Mouse (Mus musculus): ENCODE data around the gene Vwa2. TPM values are rescaled to one million over a fixed set of nuclear protein-coding genes. Genes with fewer than 3 reads are reported as not detected.

Vwa2 gene
- polyA plus RNA-seq, 1 experiment: 0.42 TPM

- no peak overlapping the region for H3K27ac ChIP-seq (ENCODE audit: control insufficient read depth, insufficient read depth, low read depth, low read length)
- TF ChIP-seq POLR2A (IDR thresholded peaks at IDR 0.05; ENCODE audit: control insufficient read depth, low read depth, low read length): no peak
- no peak for TF ChIP-seq CTCF (IDR thresholded peaks at IDR 0.05; ENCODE audit: control insufficient read depth, insufficient read depth, insufficient replicate concordance, low read depth, low read length)
- no peaks in the 10 kb centered on the region for H3K27me3 ChIP-seq (ENCODE audit: control insufficient read depth, insufficient read depth, low read length)
- peaks cover 5% of the 10 kb centered on the region for H3K4me1 ChIP-seq (ENCODE audit: control insufficient read depth, insufficient read depth, low read length)
- no peak overlapping the region for H3K4me3 ChIP-seq (ENCODE audit: control insufficient read depth, low read depth, low read length)
- H3K36me3 ChIP-seq (ENCODE audit: control insufficient read depth, insufficient read depth, low read length): no peaks in the 10 kb centered on the region
These were observed 46.2 kb downstream of the Vwa2 start for GRCm38 (mm10) chr19:56920232-56920631.

- Histone ChIP-seq H3K27me3 (ENCODE audit: control insufficient read depth, insufficient read depth, low read length) (no peaks in the 10 kb centered on the region), H3K36me3 (ENCODE audit: control insufficient read depth, insufficient read depth, low read length) (no peaks in the 10 kb centered on the region), H3K4me3 (ENCODE audit: control insufficient read depth, low read depth, low read length) (no peak overlapping the region), H3K27ac (ENCODE audit: control insufficient read depth, insufficient read depth, low read depth, low read length) (no peak overlapping the region), H3K4me1 (ENCODE audit: control insufficient read depth, insufficient read depth, low read length) (peaks cover under 1% of the 10 kb centered on the region)
- TF ChIP-seq CTCF (IDR thresholded peaks at IDR 0.05; ENCODE audit: control insufficient read depth, insufficient read depth, insufficient replicate concordance, low read depth, low read length) (no peak), POLR2A (IDR thresholded peaks at IDR 0.05; ENCODE audit: control insufficient read depth, low read depth, low read length) (no peak)
These were observed 47.7 kb downstream of the Vwa2 start for GRCm38 (mm10) chr19:56921744-56922143.

- H3K36me3 ChIP-seq (ENCODE audit: control insufficient read depth, insufficient read depth, low read length): no peaks in the 10 kb centered on the region
- no peak overlapping the region for H3K27ac ChIP-seq (ENCODE audit: control insufficient read depth, insufficient read depth, low read depth, low read length)
- TF ChIP-seq CTCF (IDR thresholded peaks at IDR 0.05; ENCODE audit: control insufficient read depth, insufficient read depth, insufficient replicate concordance, low read depth, low read length) (no peak), POLR2A (IDR thresholded peaks at IDR 0.05; ENCODE audit: control insufficient read depth, low read depth, low read length) (0 out of 2 replicates have a peak, but pooled peaks have one; percentile 13)
- H3K27me3 ChIP-seq (ENCODE audit: control insufficient read depth, insufficient read depth, low read length): no peaks in the 10 kb centered on the region
- no peak overlapping the region for H3K4me3 ChIP-seq (ENCODE audit: control insufficient read depth, low read depth, low read length)
- no peaks in the 10 kb centered on the region for H3K4me1 ChIP-seq (ENCODE audit: control insufficient read depth, insufficient read depth, low read length)
These were observed 55.3 kb downstream of the Vwa2 start for GRCm38 (mm10) chr19:56929392-56929791.

DNA sequence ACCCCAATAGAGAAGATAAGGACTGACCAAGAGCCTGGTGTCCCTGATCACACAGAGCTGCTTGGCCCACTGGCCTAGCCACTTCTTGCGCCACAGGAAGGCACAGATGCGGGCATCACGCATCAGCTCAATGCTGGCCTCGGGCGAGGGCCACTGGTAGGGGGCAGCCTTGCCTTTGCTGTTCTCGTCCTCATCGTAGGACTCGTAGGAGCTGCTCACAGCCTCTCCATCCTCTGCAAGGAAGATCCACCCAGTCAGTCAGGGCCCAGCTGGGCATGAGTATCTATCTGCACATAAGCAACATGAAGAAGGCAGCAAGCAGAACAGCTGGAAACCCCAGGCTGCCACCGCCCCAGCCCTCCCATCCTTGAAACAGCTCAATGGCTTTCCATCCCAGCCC, 56.0 kb downstream of the Vwa2 start:
- no peak for TF ChIP-seq POLR2A (IDR thresholded peaks at IDR 0.05; ENCODE audit: control insufficient read depth, low read depth, low read length)
- TF ChIP-seq CTCF (IDR thresholded peaks at IDR 0.05; ENCODE audit: control insufficient read depth, insufficient read depth, insufficient replicate concordance, low read depth, low read length): no peak
- H3K27ac ChIP-seq (ENCODE audit: control insufficient read depth, insufficient read depth, low read depth, low read length): no peak overlapping the region
- H3K4me1 ChIP-seq (ENCODE audit: control insufficient read depth, insufficient read depth, low read length): no peaks in the 10 kb centered on the region
- no peaks in the 10 kb centered on the region for H3K27me3 ChIP-seq (ENCODE audit: control insufficient read depth, insufficient read depth, low read length)
- no peaks in the 10 kb centered on the region for H3K36me3 ChIP-seq (ENCODE audit: control insufficient read depth, insufficient read depth, low read length)
- no peak overlapping the region for H3K4me3 ChIP-seq (ENCODE audit: control insufficient read depth, low read depth, low read length)

GRCm38 (mm10) chr19:56933800-56934199, 59.8 kb downstream of the Vwa2 start:
- H3K36me3 ChIP-seq (ENCODE audit: control insufficient read depth, insufficient read depth, low read length): no peaks in the 10 kb centered on the region
- H3K27ac ChIP-seq (ENCODE audit: control insufficient read depth, insufficient read depth, low read depth, low read length): no peak overlapping the region
- H3K27me3 ChIP-seq (ENCODE audit: control insufficient read depth, insufficient read depth, low read length): no peaks in the 10 kb centered on the region
- TF ChIP-seq POLR2A (IDR thresholded peaks at IDR 0.05; ENCODE audit: control insufficient read depth, low read depth, low read length) (no peak), CTCF (IDR thresholded peaks at IDR 0.05; ENCODE audit: control insufficient read depth, insufficient read depth, insufficient replicate concordance, low read depth, low read length) (no peak)
- no peaks in the 10 kb centered on the region for H3K4me1 ChIP-seq (ENCODE audit: control insufficient read depth, insufficient read depth, low read length)
- no peak overlapping the region for H3K4me3 ChIP-seq (ENCODE audit: control insufficient read depth, low read depth, low read length)

DNA sequence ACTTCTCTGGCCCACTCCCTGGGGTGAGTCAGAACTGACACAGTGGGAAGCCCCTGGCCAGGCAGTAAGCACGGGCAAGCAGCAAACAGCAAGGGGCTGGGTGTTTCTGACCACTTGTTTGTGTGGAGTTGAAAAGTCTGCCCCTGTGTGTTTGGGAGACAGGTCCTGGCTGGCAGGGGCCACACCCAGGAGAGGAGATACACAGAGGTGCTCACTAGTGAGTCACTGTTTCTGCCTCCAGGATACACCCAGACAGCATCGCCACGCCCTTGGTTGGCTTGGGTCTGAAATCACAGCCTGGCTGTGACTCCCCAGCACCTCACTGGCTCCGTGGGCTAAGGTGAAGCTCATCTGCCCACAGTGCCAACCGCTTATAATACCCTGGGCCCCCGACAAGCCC, 61.1 kb downstream of the Vwa2 start:
- no peak for TF ChIP-seq CTCF (IDR thresholded peaks at IDR 0.05; ENCODE audit: control insufficient read depth, insufficient read depth, insufficient replicate concordance, low read depth, low read length)
- no peak for TF ChIP-seq POLR2A (IDR thresholded peaks at IDR 0.05; ENCODE audit: control insufficient read depth, low read depth, low read length)
- Histone ChIP-seq H3K27ac (ENCODE audit: control insufficient read depth, insufficient read depth, low read depth, low read length) (no peak overlapping the region), H3K4me1 (ENCODE audit: control insufficient read depth, insufficient read depth, low read length) (no peaks in the 10 kb centered on the region), H3K4me3 (ENCODE audit: control insufficient read depth, low read depth, low read length) (no peak overlapping the region), H3K36me3 (ENCODE audit: control insufficient read depth, insufficient read depth, low read length) (no peaks in the 10 kb centered on the region), H3K27me3 (ENCODE audit: control insufficient read depth, insufficient read depth, low read length) (no peaks in the 10 kb centered on the region)

DNA sequence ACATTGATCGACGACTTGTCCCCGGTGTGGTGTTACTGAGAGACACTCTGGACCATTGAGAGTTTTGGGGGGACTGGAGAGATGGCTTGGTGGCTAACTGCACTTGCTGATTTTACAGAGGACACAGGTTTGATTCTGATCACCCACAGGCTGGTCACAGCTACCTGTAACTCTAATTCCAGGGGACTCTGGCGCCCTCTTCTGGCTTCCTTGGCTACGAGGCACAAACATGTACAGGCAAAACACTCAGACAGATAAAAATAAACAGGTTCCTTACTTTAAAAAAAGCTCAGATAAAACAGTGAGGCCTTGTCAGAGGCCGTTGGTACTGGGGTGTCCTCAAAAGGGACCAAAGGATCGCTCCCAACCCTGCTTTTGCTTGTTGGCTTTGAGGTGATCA, 61.7 kb downstream of the Vwa2 start:
- Histone ChIP-seq H3K27ac (ENCODE audit: control insufficient read depth, insufficient read depth, low read depth, low read length) (no peak overlapping the region), H3K27me3 (ENCODE audit: control insufficient read depth, insufficient read depth, low read length) (no peaks in the 10 kb centered on the region), H3K4me1 (ENCODE audit: control insufficient read depth, insufficient read depth, low read length) (no peaks in the 10 kb centered on the region), H3K4me3 (ENCODE audit: control insufficient read depth, low read depth, low read length) (no peak overlapping the region), H3K36me3 (ENCODE audit: control insufficient read depth, insufficient read depth, low read length) (no peaks in the 10 kb centered on the region)
- 0 out of 2 replicates have a peak, but pooled peaks have one; percentile 1 for TF ChIP-seq CTCF (IDR thresholded peaks at IDR 0.05; ENCODE audit: control insufficient read depth, insufficient read depth, insufficient replicate concordance, low read depth, low read length)
- TF ChIP-seq POLR2A (IDR thresholded peaks at IDR 0.05; ENCODE audit: control insufficient read depth, low read depth, low read length): no peak

- no peaks in the 10 kb centered on the region for H3K27me3 ChIP-seq (ENCODE audit: control insufficient read depth, insufficient read depth, low read length)
- H3K4me1 ChIP-seq (ENCODE audit: control insufficient read depth, insufficient read depth, low read length): no peaks in the 10 kb centered on the region
- TF ChIP-seq CTCF (IDR thresholded peaks at IDR 0.05; ENCODE audit: control insufficient read depth, insufficient read depth, insufficient replicate concordance, low read depth, low read length) (no peak), POLR2A (IDR thresholded peaks at IDR 0.05; ENCODE audit: control insufficient read depth, low read depth, low read length) (no peak)
- H3K36me3 ChIP-seq (ENCODE audit: control insufficient read depth, insufficient read depth, low read length): no peaks in the 10 kb centered on the region
- no peak overlapping the region for H3K27ac ChIP-seq (ENCODE audit: control insufficient read depth, insufficient read depth, low read depth, low read length)
- H3K4me3 ChIP-seq (ENCODE audit: control insufficient read depth, low read depth, low read length): no peak overlapping the region
These were observed 62.2 kb downstream of the Vwa2 start for GRCm38 (mm10) chr19:56936253-56936652.
